Mouse (Mus musculus) heart, postnatal 36 days (tissue): Measurements from ENCODE around the gene Hfe. TPM values are rescaled to one million over a fixed set of nuclear protein-coding genes. Genes with fewer than 3 reads are reported as not detected.

Source experiments
- microRNA-seq, 2 experiments: library from miRNA; unstranded; fragments of <30 nt; microRNA quantifications; one replicate each; pipeline ENCODE4 v1.2.0; 2021; ENCODE audit warnings: borderline number of aligned reads in 2 of 2
- total RNA-seq, 2 experiments: library from RNA; stranded (reverse); gene quantifications; 2 replicates each; pipeline ENCODE4 v1.2.3; 2021

The Hfe gene
- total RNA-seq, 2 experiments from 2014 or later = 48.4 to 66.6 TPM

Small RNAs within 50 kb of the gene (microRNA-seq; reads per million reads assigned to microRNA genes)
- gene Gm44314 (0 reads per million in 2 experiments), gene Gm44350 (0 reads per million in 2 experiments), gene Gm44484 (0 reads per million in 2 experiments)

Other genes starting within 250 kb of the Hfe start
- not detected for gene Btn1a1, start 245.0 kb downstream of the Hfe start, total RNA-seq
- not detected for gene Btn2a2, start 222.0 kb downstream of the Hfe start, total RNA-seq
- 100 to 1,000 TPM; 268 to 283 TPM for gene Hist1h4h, start 179.8 kb downstream of the Hfe start, total RNA-seq
- gene Hist1h2af, start 176.9 kb downstream of the Hfe start, total RNA-seq = 10 to 100 TPM; 14.1 to 19.0 TPM
- gene Hist1h3g, start 175.4 kb downstream of the Hfe start, total RNA-seq = 1 to 10 TPM; 2.5 to 4.1 TPM
- 1 to 10 TPM in 1 of 2 experiments, under 1 TPM in 1; 0.94 to 1.9 TPM for gene Hist1h2bh, start 167.5 kb downstream of the Hfe start, total RNA-seq
- 10 to 100 TPM in 1 of 2 experiments, 1 to 10 TPM in 1; 7.4 to 10.0 TPM for gene Hist1h3f, start 166.8 kb downstream of the Hfe start, total RNA-seq
- gene Hist1h4f, start 159.2 kb downstream of the Hfe start, total RNA-seq = 10 to 100 TPM; 37.7 to 40.9 TPM
- 1 to 10 TPM; 2.2 to 2.3 TPM for gene Hist1h1d, start 157.6 kb downstream of the Hfe start, total RNA-seq
- gene Hist1h3e, start 148.5 kb downstream of the Hfe start, total RNA-seq = 10 to 100 TPM; 21.4 to 23.8 TPM
- gene Hist1h2ae, start 139.6 kb downstream of the Hfe start, total RNA-seq = 1 to 10 TPM; 2.6 to 3.4 TPM
- gene Hist1h2bg, start 139.5 kb downstream of the Hfe start, total RNA-seq = 10 to 100 TPM; 38.1 to 41.0 TPM
- 10 to 100 TPM; 13.1 to 14.6 TPM for gene Hist1h2bf, start 136.7 kb downstream of the Hfe start, total RNA-seq
- gene Hist1h2ad, start 136.5 kb downstream of the Hfe start, total RNA-seq = 1 to 10 TPM; 2.9 to 4.6 TPM
- 1 to 10 TPM; 3.1 to 4.8 TPM for gene Hist1h3d, start 135.1 kb downstream of the Hfe start, total RNA-seq
- gene Hist1h4d, start 129.3 kb downstream of the Hfe start, total RNA-seq = 10 to 100 TPM; 61.5 to 67.6 TPM
- 10 to 100 TPM in 1 of 2 experiments, 1 to 10 TPM in 1; 8.9 to 11.1 TPM for gene Hist1h2be, start 89.7 kb downstream of the Hfe start, total RNA-seq
- 10 to 100 TPM; 38.1 to 46.3 TPM for gene Hist1h1e, start 88.3 kb downstream of the Hfe start, total RNA-seq
- 1 to 10 TPM; 1.6 to 1.8 TPM for gene Hist1h2ac, start 26.9 kb downstream of the Hfe start, total RNA-seq
- 10 to 100 TPM; 64.4 to 75.8 TPM for gene Hist1h2bc, start 26.7 kb downstream of the Hfe start, total RNA-seq
- not detected for gene Hist1h1t, start 15.0 kb downstream of the Hfe start, total RNA-seq
- 10 to 100 TPM; 51.7 to 59.6 TPM for gene Hist1h4c, start 12.4 kb downstream of the Hfe start, total RNA-seq
- 100 to 1,000 TPM; 186 to 225 TPM for gene Hist1h1c, start 28.0 kb upstream of the Hfe start, total RNA-seq
- gene Hist1h3c, start 34.7 kb upstream of the Hfe start, total RNA-seq = 1 to 10 TPM; 6.5 to 9.3 TPM
- 10 to 100 TPM in 1 of 2 experiments, 1 to 10 TPM in 1; 9.8 to 12.0 TPM for gene Hist1h2bb, start 35.9 kb upstream of the Hfe start, total RNA-seq
- 10 to 100 TPM; 11.9 to 16.8 TPM for gene Hist1h2ab, start 40.3 kb upstream of the Hfe start, total RNA-seq
- gene Hist1h3b, start 41.4 kb upstream of the Hfe start, total RNA-seq = 10 to 100 TPM; 20.4 to 22.0 TPM
- gene Hist1h4b, start 46.2 kb upstream of the Hfe start, total RNA-seq = 10 to 100 TPM; 13.8 to 18.3 TPM
- gene Hist1h4a, start 50.4 kb upstream of the Hfe start, total RNA-seq = 10 to 100 TPM; 12.3 to 13.8 TPM
- gene Hist1h3a, start 51.5 kb upstream of the Hfe start, total RNA-seq = 10 to 100 TPM; 16.6 to 17.0 TPM
- 1 to 10 TPM; 7.5 to 8.2 TPM for gene Hist1h1a, start 52.8 kb upstream of the Hfe start, total RNA-seq
- not detected for gene Trim38, start 59.1 kb upstream of the Hfe start, total RNA-seq
- gene Slc17a2, start 96.1 kb upstream of the Hfe start, total RNA-seq = not detected
- not detected for gene Slc17a3, start 128.6 kb upstream of the Hfe start, total RNA-seq
- gene Slc17a1, start 156.9 kb upstream of the Hfe start, total RNA-seq = not detected
- gene Slc17a4, start 204.2 kb upstream of the Hfe start, total RNA-seq = not detected
- not detected for gene Hist1h2ba, start 223.3 kb upstream of the Hfe start, total RNA-seq
- gene Hist1h2aa, start 223.6 kb upstream of the Hfe start, total RNA-seq = not detected